Mouse (Mus musculus) midbrain, postnatal 0 days (tissue): ENCODE measurements around the gene Maml2. TPM values are rescaled to one million over a fixed set of nuclear protein-coding genes. Genes with fewer than 3 reads are reported as not detected.

ENCODE experiments used
- ATAC-seq: fragments of 200-750 bp; cut with Nextera tagmentation; 2 replicates; pipeline ENCODE4 v1.8.0; 2017; ENCODE audit warnings: moderate number of reproducible peaks, mild to moderate bottlenecking, moderate TSS enrichment, moderate library complexity; ENCODE audit not compliant: low FRiP score
- DNase-seq: peaks from one replicate; pipeline ENCODE4 v3.0.0-alpha.2; 2015; ENCODE audit warnings: low spot score
- H3K27ac ChIP-seq: fragments of 300-500 bp; sonication (generic); 2 replicates; pipeline ENCODE4 v1.5.1; 2014; ENCODE audit warnings: low read depth, mild to moderate bottlenecking, low read length, mixed read lengths
- H3K27me3 ChIP-seq: fragments of 300-500 bp; sonication (generic); 2 replicates; pipeline ENCODE4 v1.6.1; 2014; ENCODE audit warnings: low read length, control low read depth, mixed read lengths; ENCODE audit not compliant: insufficient read depth
- H3K36me3 ChIP-seq: fragments of 300-500 bp; sonication (generic); 2 replicates; pipeline ENCODE4 v1.6.1; 2014; ENCODE audit warnings: low read length, control low read depth, mixed read lengths; ENCODE audit not compliant: insufficient read depth
- H3K4me1 ChIP-seq: fragments of 300-500 bp; sonication (generic); 2 replicates; pipeline ENCODE4 v1.6.1; 2014; ENCODE audit warnings: mild to moderate bottlenecking, control low read depth, antibody characterized with exemption, low read length, mixed read lengths; ENCODE audit not compliant: insufficient read depth
- H3K4me2 ChIP-seq: fragments of 300-500 bp; sonication (generic); 2 replicates; pipeline ENCODE4 v1.6.1; 2014; ENCODE audit warnings: low read depth, mild to moderate bottlenecking, low read length, mixed read lengths; ENCODE audit not compliant: poor library complexity, severe bottlenecking
- H3K4me3 ChIP-seq: fragments of 300-500 bp; sonication (generic); 2 replicates; pipeline ENCODE4 v1.5.1; 2014; ENCODE audit warnings: low read depth, mild to moderate bottlenecking, low read length, moderate library complexity
- H3K9ac ChIP-seq: fragments of 300-500 bp; sonication (generic); replicated peaks from 2 replicates; pipeline ENCODE4 v1.6.1; 2014; ENCODE audit warnings: mild to moderate bottlenecking, low read length, moderate library complexity, mixed read lengths; ENCODE audit not compliant: poor library complexity, severe bottlenecking
- H3K9me3 ChIP-seq: fragments of 300-500 bp; sonication (generic); 2 replicates; pipeline ENCODE4 v1.6.1; 2016; ENCODE audit warnings: low read length, control low read depth
- CTCF ChIP-seq: IDR thresholded peaks from 2 replicates; pipeline ENCODE4 v1.5.1; 2016; ENCODE audit warnings: antibody characterized with exemption, mild to moderate bottlenecking
- WGBS: fragments of 180-500 bp; shearing (Covaris S2); extraction: QIAGEN DNeasy Blood & Tissue Kit; methylation state at CpG from one replicate; pipeline ENCODE4 v1.1.7; 2014; 5-methylcytosine and 5-hydroxymethylcytosine counted together
- polyA plus RNA-seq: library from polyadenylated mRNA; unstranded; fragments of >200 nt; fragmentation: Nextera tagmentation; extraction: Ambion mirVana; gene quantifications from 2 replicates; pipeline ENCODE4 v1.2.1, GENCODE M21; 2015
- total RNA-seq: library from RNA; depleted of rRNA; stranded (reverse); fragments of >200 nt; gene quantifications from 2 replicates; pipeline ENCODE4 v1.2.3, GENCODE M21; 2014

Maml2 gene
- total and polyA plus RNA-seq, 2 experiments from 2014 or later: 9.1 to 9.2 TPM

DNA sequence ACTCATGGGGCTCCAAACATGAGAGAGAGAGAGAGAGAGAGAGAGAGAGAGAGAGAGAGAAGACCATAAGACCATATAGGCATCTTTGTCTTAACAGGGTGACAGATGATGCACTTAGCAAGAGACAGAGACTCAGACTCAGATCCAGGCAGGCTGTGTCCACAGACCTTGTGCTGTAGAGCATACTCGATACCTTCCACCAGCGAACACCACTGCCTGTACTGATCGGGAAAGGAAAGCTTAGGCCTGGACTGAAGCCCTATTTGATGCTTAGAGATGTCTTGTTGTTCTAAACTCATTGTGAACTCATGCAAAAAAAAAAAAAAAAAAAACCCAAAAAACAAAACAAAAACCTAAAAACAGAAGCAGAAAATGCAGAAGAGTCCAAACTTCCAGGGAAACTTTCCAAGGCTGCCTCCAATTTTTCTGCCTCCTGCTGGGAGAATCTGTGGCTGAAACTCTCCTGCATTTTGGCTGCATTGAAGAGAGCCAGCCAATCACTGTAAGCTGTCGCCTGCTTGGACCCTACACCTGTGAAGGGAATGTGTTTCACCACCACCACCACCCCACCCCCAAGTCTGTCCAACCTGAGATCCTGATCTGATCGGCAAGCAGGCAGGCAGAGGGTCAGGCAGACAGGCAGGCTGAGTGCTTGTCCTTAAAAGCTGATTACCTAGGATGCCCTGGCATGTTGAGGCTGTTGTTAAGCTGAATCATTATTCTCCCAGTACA lies 268.6 kb downstream of the Maml2 start:
- H3K36me3 ChIP-seq: no peaks in the 10 kb centered on the region
- peaks cover 8% of the 10 kb centered on the region; the same call in 1 of the 2 replicates for H3K4me1 ChIP-seq
- H3K9me3 ChIP-seq: no peaks in the 10 kb centered on the region
- H3K4me3 ChIP-seq: no peak overlapping the region
- no peak overlapping the region for H3K27ac ChIP-seq
- no peak for TF ChIP-seq CTCF
- no peaks in the 10 kb centered on the region for H3K27me3 ChIP-seq
- ATAC-seq: no peak
- H3K4me2 ChIP-seq: no peak overlapping the region
- WGBS: 83% methylated on average over 5 of the region's 5 CpGs
- no peak for DNase-seq
- no peak overlapping the region for H3K9ac ChIP-seq

DNA sequence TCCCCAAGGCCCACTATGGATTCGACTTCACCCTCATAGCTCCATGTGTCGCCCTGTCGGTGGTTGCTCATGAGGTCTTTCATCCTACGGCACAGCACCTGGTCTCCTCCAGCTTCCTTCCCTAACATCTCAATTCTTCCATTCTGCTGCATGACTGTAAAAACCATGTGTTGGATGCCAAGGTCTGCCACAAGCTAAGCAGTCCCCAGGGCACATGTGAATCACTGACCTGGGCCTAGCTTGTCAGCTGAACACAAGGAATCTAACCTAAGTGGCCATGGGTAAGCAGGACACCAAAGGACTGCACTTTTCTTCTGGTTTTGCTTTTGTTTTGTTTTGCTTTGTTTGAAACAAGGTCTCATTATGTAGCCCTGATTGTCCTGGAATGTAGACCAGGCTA lies 271.3 kb downstream of the Maml2 start:
- no peak overlapping the region for H3K4me3 ChIP-seq
- ATAC-seq: no peak
- peaks cover 5% of the 10 kb centered on the region; the same call in 1 of the 2 replicates for H3K4me1 ChIP-seq
- no peaks in the 10 kb centered on the region for H3K36me3 ChIP-seq
- 93% methylated on average over 4 of the region's 4 CpGs for WGBS
- H3K27ac ChIP-seq: no peak overlapping the region
- DNase-seq: no peak
- no peaks in the 10 kb centered on the region for H3K9me3 ChIP-seq
- H3K27me3 ChIP-seq: no peaks in the 10 kb centered on the region
- no peak overlapping the region for H3K9ac ChIP-seq
- no peak overlapping the region for H3K4me2 ChIP-seq
- no peak for TF ChIP-seq CTCF

DNA sequence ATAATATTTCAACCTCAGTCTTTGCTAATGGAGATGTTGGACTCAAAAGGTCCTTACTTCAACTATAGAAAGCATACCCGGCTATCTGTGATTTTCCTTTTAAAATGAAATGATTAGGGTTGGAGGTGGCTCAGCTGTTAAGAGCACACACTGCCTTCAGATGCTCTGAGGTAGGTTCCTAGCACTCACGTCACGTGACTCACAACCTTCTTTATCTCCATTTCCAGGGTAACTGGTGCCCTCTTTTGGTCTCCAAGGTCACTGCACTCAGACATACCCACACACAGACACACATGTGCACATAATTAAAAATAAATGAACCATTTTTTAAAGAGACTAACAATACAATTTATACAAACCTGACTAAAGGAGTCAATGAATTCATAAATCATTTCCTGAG lies 275.1 kb downstream of the Maml2 start:
- Histone ChIP-seq H3K4me1 (no peaks in the 10 kb centered on the region), H3K4me3 (no peak overlapping the region), H3K36me3 (no peaks in the 10 kb centered on the region), H3K9ac (no peak overlapping the region), H3K27me3 (no peaks in the 10 kb centered on the region), H3K4me2 (no peak overlapping the region), H3K27ac (no peak overlapping the region), H3K9me3 (no peaks in the 10 kb centered on the region)
- TF ChIP-seq CTCF: no peak
- ATAC-seq: no peak
- 92% methylated on average over 3 of the region's 3 CpGs for WGBS
- no peak for DNase-seq

DNA sequence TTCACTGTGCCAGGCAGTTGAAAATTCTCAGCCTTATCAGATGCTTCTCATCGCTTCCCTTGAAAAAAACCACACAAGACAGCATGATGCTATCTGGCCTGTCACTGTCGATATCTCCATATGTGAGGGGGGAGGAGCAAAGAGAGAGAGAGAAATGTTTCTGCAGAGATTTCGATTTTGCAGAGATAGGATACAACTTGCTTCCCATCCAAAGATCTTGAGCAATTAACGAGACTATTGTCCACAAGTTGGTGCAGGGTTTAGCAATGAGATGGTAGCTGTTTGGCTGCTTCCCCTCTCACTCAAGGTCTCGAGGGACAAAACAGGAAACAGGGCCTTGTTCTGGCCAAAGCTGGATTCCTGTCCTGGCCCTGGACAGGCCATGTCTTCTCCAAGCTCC lies 276.3 kb downstream of the Maml2 start:
- H3K9ac ChIP-seq: no peak overlapping the region

DNA sequence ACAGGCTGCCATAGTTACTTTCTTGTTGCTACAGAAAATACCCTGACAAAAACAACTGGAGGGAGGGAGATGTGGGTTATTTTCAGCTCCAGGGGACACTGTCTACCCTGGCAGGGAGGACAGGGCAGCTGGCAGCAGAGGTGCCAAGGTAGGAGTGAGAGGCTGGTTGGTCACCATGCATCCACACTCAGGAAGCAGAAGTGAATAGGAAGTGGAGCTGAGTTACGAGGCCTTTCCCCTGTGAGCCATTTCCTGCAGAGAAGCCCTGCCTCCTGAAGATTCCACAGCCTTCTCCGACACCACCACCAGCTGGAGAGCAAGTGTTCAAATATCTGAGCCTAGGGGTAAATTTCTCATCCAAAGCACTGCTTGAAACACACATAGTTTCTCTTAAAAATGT lies 277.2 kb downstream of the Maml2 start:
- H3K36me3 ChIP-seq: no peaks in the 10 kb centered on the region
- no peak overlapping the region for H3K27ac ChIP-seq
- DNase-seq: no peak
- no peak overlapping the region for H3K9ac ChIP-seq
- no peak for ATAC-seq
- H3K9me3 ChIP-seq: no peaks in the 10 kb centered on the region
- no peaks in the 10 kb centered on the region for H3K27me3 ChIP-seq
- no peak overlapping the region for H3K4me2 ChIP-seq
- WGBS: 64% methylated on average over 2 of the region's 2 CpGs
- TF ChIP-seq CTCF: no peak
- H3K4me1 ChIP-seq: no peaks in the 10 kb centered on the region
- no peak overlapping the region for H3K4me3 ChIP-seq

More for the DNA sequence above, 276.3 kb downstream of the Maml2 start:
- Histone ChIP-seq H3K4me1 (no peaks in the 10 kb centered on the region), H3K27me3 (no peaks in the 10 kb centered on the region), H3K4me2 (no peak overlapping the region), H3K27ac (no peak overlapping the region), H3K9me3 (no peaks in the 10 kb centered on the region), H3K4me3 (no peak overlapping the region), H3K36me3 (no peaks in the 10 kb centered on the region)
- ATAC-seq (no peak), DNase-seq (no peak)
- 74% methylated on average over 5 of the region's 5 CpGs for whole genome bisulfite sequencing
- TF ChIP-seq CTCF: no peak

DNA sequence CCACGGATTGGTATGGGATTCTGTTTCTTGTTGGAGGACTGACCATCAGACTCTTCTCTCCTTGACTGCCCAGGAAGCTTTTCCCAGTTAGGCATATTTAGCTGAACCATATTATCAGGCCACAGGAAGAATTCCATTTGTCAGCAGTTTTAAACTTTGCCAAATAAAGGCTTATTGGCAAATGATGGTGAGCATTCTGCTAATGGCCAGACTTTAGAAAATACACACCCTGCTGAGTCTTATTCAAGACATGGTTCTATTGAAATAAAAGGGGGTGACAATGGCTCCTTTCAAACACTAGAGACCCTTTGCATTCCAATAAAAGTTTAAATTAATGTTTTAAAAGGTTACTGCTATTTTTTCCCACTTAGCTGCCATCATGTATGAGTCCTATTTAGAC lies 279.4 kb downstream of the Maml2 start:
- WGBS: 79% methylated on average over 1 of the region's 1 CpGs
- TF ChIP-seq CTCF: no peak
- Histone ChIP-seq H3K4me3 (no peak overlapping the region), H3K27me3 (no peaks in the 10 kb centered on the region), H3K9ac (no peak overlapping the region), H3K27ac (no peak overlapping the region), H3K4me2 (no peak overlapping the region), H3K36me3 (no peaks in the 10 kb centered on the region), H3K9me3 (no peaks in the 10 kb centered on the region), H3K4me1 (no peaks in the 10 kb centered on the region)
- ATAC-seq (no peak), DNase-seq (no peak)
